Mouse (Mus musculus) cortical plate, adult 2 months (tissue): ENCODE results near the gene Snrpb2.

Experiments
- CTCF ChIP-seq: fragments of 200-500 bp; IDR thresholded peaks from 2 replicates; pipeline ENCODE4 v1.5.1; 2011; ENCODE audit warnings: mild to moderate bottlenecking, control low read depth, low read length; ENCODE audit not compliant: insufficient read depth; ENCODE audit errors: extremely low read depth
- POLR2A ChIP-seq: fragments of 200-500 bp; IDR thresholded peaks from 2 replicates; pipeline ENCODE4 v1.6.1; 2011; ENCODE audit warnings: mild to moderate bottlenecking, low read length, control low read depth; ENCODE audit not compliant: insufficient read depth; ENCODE audit errors: extremely low read depth

DNA sequence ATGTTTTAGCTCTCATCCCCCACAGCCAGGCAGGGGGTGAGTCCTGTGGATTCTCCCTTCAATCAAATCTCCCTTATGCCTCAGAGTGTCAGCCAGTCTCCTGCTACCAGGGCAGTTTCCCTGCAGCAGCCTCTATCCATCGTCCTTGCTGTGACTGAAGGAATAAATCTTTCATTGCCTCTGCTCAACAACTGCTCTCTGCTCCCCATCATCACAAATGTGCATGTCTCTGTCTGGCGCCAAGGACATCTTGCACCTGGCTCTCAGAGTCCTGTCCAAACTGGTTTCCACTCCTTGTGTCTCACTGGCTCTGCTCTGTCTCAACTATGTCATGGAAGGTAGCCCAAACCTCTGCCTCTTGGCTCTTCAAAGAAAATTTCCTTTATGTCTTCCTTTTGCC, 43.1 kb upstream of the Snrpb2 start:
- no peak for TF ChIP-seq POLR2A
- TF ChIP-seq CTCF = no peak
